Mouse (Mus musculus) megakaryocyte-erythroid progenitor cell, adult 5 weeks (primary cell): Measurements from ENCODE around the gene Olfr558. TPM values are rescaled to one million over a fixed set of nuclear protein-coding genes. Genes with fewer than 3 reads are reported as not detected.

Source experiments
- polyA plus RNA-seq: library from polyadenylated mRNA; stranded (reverse); fragments of >175 nt; gene quantifications from 2 replicates; pipeline ENCODE4 v1.2.3, GENCODE M21; 2012

The Olfr558 gene
- polyA plus RNA-seq = not detected in 2 replicates

DNA sequence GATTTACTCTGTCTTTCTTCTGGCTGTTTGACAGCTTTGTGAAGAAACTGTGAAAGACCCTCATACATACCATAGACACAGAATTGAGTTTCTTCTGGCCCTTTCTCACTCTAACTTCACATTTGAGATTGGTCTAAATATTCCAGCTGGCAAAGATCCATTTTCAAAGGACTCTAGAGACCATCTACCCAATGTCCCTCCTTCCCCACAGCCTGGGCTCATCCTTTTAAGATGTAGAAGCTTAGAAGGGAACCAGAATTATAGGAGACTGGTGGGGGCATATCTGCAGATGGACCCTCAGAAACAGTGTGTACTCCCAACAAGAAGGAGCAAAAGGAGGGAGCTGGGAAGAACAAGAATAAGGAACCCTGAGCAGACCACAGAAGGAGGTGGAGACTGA, at the start of gene Olfr558:
Gene Olfr558, plus strand, starts transcription at position 301 of the 400 bp plus-strand sequence.

DNA sequence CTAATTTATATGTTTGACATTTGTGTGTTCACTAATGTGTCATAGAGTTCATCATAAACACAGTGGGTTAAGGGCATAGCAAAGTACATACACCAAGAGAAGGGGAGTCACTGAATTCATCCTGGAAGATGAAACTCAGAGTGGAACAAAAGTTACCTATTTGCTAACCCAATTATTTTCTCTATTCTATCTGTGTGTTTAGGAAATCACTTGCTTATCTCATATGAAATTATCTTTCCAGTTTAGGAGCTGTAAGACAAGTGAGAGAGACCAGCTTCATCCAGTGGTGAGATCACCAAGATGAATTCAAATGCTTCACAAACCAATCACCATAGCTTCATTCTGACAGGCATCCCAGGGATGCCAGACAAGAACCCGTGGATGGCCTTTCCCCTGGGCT, 43.5 kb upstream of the Olfr558 start, which contains the start of gene Olfr555:
Gene Olfr555, plus strand, starts transcription at position 301 of the 400 bp plus-strand sequence.

DNA sequence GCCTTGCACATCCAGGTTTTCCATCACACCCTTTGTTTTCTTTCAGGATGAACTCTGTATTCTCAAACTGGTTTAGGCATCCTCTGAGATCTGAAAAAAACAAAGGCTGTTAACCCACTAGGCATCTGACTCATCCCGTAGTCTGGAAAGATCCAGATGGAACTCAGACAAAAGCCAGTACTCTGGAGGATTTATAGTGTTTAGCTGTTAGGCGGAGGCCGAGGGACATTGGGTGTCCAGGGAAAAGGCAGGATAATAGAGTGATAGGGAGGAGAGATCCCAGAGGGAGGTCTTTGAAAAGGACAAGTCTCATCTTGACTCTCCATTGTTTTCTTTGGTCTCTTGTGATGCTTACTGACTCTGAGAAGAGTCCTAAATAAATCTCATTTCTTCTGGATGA, 37.4 kb upstream of the Olfr558 start, which contains the start of gene Olfr556:
Gene Olfr556, plus strand, starts transcription at position 301 of the 400 bp plus-strand sequence.

DNA sequence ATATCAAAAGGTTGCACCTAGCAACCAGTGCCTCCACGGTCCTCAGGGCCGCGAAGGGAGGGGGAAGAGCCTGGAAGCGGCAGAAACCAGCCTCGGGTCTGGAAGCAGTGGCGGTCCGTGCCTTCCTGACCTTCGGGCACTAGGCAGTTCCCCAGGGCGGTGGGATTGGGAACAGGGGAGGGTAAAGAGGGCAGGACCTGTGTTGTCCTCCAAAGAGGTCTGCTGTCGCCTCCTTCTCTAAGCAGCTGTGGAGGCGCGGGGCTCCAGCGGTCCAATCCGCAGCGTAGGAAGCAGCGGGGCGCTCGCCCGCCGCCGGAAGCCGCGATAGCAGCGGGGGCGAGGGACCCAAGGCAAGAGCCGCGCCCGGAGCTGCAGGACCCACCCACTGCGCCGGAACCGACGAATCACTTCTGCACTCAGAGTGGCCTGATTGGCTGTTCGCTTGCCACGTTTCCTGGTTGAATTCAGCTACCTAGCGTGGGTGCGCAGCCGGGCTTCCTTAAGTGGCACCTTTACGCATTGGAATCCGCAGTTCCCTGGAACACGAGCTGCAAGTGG, 15.0 kb upstream of the Olfr558 start, which contains the start of gene Trim68:
Gene Trim68, minus strand, starts transcription at position 384 of the 558 bp plus-strand sequence.

DNA sequence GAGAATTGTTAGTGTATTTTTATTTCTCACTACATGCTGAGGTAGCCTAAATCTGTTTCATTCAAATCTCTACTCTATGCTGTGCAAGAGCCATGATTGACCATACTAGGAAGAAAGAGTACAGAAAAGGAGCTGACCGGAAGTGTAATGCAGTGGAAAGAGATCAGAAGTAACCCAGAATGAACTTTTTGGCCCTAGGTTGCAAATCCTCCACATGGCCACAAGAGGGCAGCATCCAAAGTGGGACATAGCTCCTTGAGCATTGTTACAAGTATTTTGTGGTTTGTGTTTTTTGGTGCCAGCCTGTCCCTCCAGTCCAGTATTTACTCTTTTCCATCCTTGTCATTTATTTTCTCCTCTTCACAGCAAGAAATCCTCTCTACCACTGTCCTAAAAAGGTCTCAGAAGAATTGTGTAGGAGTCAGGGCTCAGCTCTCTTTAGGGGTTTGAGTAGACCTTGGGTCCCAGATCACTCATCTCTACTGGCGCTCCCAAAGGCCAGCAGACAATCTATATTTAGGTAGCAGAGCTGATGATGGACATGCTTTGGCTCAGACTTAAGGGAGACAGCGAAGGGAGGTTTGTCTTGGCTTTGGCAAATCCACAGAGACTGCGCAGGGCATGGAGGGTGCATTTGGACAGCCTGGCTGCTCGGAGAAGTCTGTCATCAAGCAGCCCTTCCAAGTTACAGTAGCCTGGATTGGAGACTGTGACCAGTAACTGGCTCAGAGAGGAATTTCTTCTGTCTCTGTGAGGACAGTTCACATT, 6.5 kb upstream of the Olfr558 start, which contains the start of gene Olfr557:
Gene Olfr557, plus strand, starts transcription at position 553 of the 768 bp plus-strand sequence.

GRCm38 (mm10) chr7:102718970-102719369, 17.0 kb downstream of the Olfr558 start, which contains the start of gene Olfr33:
Gene Olfr33 (minus strand): TSS chr7:102719070.

DNA sequence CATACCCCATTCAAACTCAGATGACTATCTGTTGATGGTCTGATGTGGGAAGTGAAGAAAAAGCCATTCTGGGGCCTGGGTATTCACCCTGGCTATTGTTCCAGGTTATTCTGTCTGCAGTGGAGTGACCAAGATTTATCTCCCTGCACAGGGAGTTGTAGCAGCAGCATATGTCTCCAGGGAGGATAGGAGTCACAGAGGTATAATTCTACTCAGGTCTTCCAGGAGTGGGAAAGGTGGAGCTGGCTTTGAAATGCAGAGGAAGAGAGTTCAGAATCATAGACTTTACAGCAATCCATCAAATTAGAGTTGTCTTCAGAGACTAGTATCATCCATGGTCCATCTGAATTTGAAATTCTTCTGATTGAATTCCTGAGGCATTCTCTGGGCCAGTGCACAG, 25.4 kb downstream of the Olfr558 start, which contains the start of gene Olfr559:
Gene Olfr559, minus strand, starts transcription at position 101 of the 400 bp plus-strand sequence.

DNA sequence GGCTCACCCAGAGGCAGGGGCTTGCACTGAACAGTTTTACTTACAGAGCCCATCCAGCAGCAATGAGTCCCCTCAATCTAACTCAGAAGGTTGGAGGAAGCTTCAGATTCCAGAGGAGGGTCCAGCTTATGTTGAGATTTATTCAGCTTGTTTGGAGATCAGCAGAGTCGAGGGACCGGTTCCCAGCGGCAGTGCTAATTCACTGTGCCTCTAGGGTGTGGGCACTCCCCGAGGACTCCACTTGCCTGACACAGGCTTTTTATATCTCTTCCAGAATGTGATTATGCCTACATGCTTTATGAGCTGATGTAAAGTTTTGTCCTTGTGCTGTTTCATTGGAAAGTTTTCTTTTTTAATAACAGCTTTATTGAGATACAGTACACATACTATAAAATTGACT, 57.3 kb downstream of the Olfr558 start, which contains the start of the genes Olfr560 and Olfr78:
Gene Olfr560, minus strand, starts transcription at position 101 of the 400 bp plus-strand sequence.
Gene Olfr78, minus strand, starts transcription at position 206 of the 400 bp plus-strand sequence.

Other genes with a start within 250 kb of the Olfr558 start
- gene Olfr543, start 220.5 kb upstream of the Olfr558 start, polyA plus RNA-seq = not detected in 2 replicates
- not detected in 2 replicates for gene Olfr544, start 213.9 kb upstream of the Olfr558 start, polyA plus RNA-seq
- gene Olfr545, start 202.6 kb upstream of the Olfr558 start, polyA plus RNA-seq = not detected in 2 replicates
- gene Olfr547, start 167.5 kb upstream of the Olfr558 start, polyA plus RNA-seq = not detected in 2 replicates
- gene Olfr548-ps1, start 161.3 kb upstream of the Olfr558 start, polyA plus RNA-seq = not detected in 2 replicates
- not detected in 2 replicates for gene Olfr549, start 152.3 kb upstream of the Olfr558 start, polyA plus RNA-seq
- 6.4 and 9.6 TPM in 2 replicates for gene Trim21, start 136.7 kb upstream of the Olfr558 start, polyA plus RNA-seq
- not detected in 2 replicates for gene Olfr550, start 130.8 kb upstream of the Olfr558 start, polyA plus RNA-seq
- 0.04 TPM in 1 of 2 replicates, not detected in the other for gene Olfr551, start 110.3 kb upstream of the Olfr558 start, polyA plus RNA-seq
- not detected in 2 replicates for gene Olfr552, start 104.4 kb upstream of the Olfr558 start, polyA plus RNA-seq
- not detected in 2 replicates for gene Olfr553, start 84.0 kb upstream of the Olfr558 start, polyA plus RNA-seq
- not detected in 2 replicates for gene Olfr554, start 63.8 kb upstream of the Olfr558 start, polyA plus RNA-seq
- gene Olfr555, start 43.4 kb upstream of the Olfr558 start, polyA plus RNA-seq = not detected in 2 replicates
- not detected in 2 replicates for gene Olfr556, start 37.3 kb upstream of the Olfr558 start, polyA plus RNA-seq
- 1.6 and 1.8 TPM in 2 replicates for gene Trim68, start 14.9 kb upstream of the Olfr558 start, polyA plus RNA-seq
- gene Olfr557, start 6.3 kb upstream of the Olfr558 start, polyA plus RNA-seq = not detected in 2 replicates
- not detected in 2 replicates for gene Olfr33, start 16.9 kb downstream of the Olfr558 start, polyA plus RNA-seq
- not detected in 2 replicates for gene Olfr559, start 25.3 kb downstream of the Olfr558 start, polyA plus RNA-seq
- gene Olfr560, start 57.2 kb downstream of the Olfr558 start, polyA plus RNA-seq = not detected in 2 replicates
- gene Olfr78, start 57.3 kb downstream of the Olfr558 start, polyA plus RNA-seq = 0.01 and 0.03 TPM in 2 replicates
- gene Olfr561, start 69.0 kb downstream of the Olfr558 start, polyA plus RNA-seq = not detected in 2 replicates
- not detected in 2 replicates for gene Olfr564, start 101.3 kb downstream of the Olfr558 start, polyA plus RNA-seq
- gene Olfr566, start 156.6 kb downstream of the Olfr558 start, polyA plus RNA-seq = not detected in 2 replicates
- gene Olfr568, start 174.9 kb downstream of the Olfr558 start, polyA plus RNA-seq = not detected in 2 replicates
- gene Olfr569, start 188.7 kb downstream of the Olfr558 start, polyA plus RNA-seq = not detected in 2 replicates
- not detected in 2 replicates for gene Olfr570, start 192.4 kb downstream of the Olfr558 start, polyA plus RNA-seq
- gene Olfr571, start 215.3 kb downstream of the Olfr558 start, polyA plus RNA-seq = not detected in 2 replicates
- gene Olfr572, start 222.2 kb downstream of the Olfr558 start, polyA plus RNA-seq = not detected in 2 replicates
- gene Olfr573-ps1, start 240.4 kb downstream of the Olfr558 start, polyA plus RNA-seq = not detected in 2 replicates
- not detected in 2 replicates for gene Olfr574, start 246.3 kb downstream of the Olfr558 start, polyA plus RNA-seq